Mouse (Mus musculus) heart, adult 2 months (tissue): ENCODE measurements around the gene Tcte2.

Experiments
- CTCF ChIP-seq: fragments of 200-600 bp; IDR thresholded peaks from 2 replicates; pipeline ENCODE4 v1.8.1; 2022; ENCODE audit warnings: antibody characterized with exemption, mild to moderate bottlenecking, moderate library complexity
- EP300 ChIP-seq: fragments of 200-500 bp; IDR thresholded peaks from 2 replicates; pipeline ENCODE4 v1.6.1; 2011; ENCODE audit warnings: low read depth, low read length, control low read depth; ENCODE audit not compliant: insufficient read depth
- POLR2A ChIP-seq: fragments of 200-500 bp; IDR thresholded peaks from 2 replicates; pipeline ENCODE4 v1.6.1; 2011; ENCODE audit warnings: mild to moderate bottlenecking, low read depth, low read length, control low read depth; ENCODE audit not compliant: insufficient read depth

- TF ChIP-seq CTCF: no peak
- no peak for TF ChIP-seq POLR2A
- TF ChIP-seq EP300: no peak
Measured at GRCm38 (mm10) chr17:13763819-13764218, 2.2 kb upstream of the Tcte2 start.
